13 mouse cellular contexts compared by ENCODE assay signal in genomic region chr3:66405645-66406044, GRCm38 (mm10).
DNase-seq lines count a peak whose midpoint lies in the region.
"Had no signal": no experiment of that assay in that cellular context is flagged by ENCODE, and none has a peak within 500 bp of the region (broad histone marks: within the 10 kb centered on the region; RNA-seq: fewer than 3 reads in every experiment).

No protein-coding gene starts in this region.

- no peaks in the 10 kb centered on the region for H3K9me3 ChIP-seq in limb, embryonic 10.5 days (replicated peaks)
- H3K9me3 ChIP-seq: liver, embryonic 13.5 days; midbrain, embryonic 15.5 days had no signal

- H3K4me3 ChIP-seq in limb, embryonic 10.5 days = no peak overlapping the region
- H3K4me3 ChIP-seq: gastrocnemius, adult 2 months; liver, embryonic 13.5 days; midbrain, embryonic 15.5 days had no signal

- H3K4me1 ChIP-seq in limb, embryonic 10.5 days = peaks cover 61% of the 10 kb centered on the region
- H3K4me1 ChIP-seq: liver, embryonic 13.5 days; midbrain, embryonic 15.5 days had no signal

- peak overlapping the region; percentile 57 for H3K27ac ChIP-seq in limb, embryonic 10.5 days
- H3K27ac ChIP-seq: gastrocnemius, adult 2 months; liver, embryonic 13.5 days; midbrain, embryonic 15.5 days had no signal

- H3K36me3 ChIP-seq in limb, embryonic 10.5 days = no peaks in the 10 kb centered on the region
- H3K36me3 ChIP-seq: liver, embryonic 13.5 days; midbrain, embryonic 15.5 days had no signal

- 84% methylated on average over 4 of the region's 4 CpGs for WGBS in limb, embryonic 10.5 days

- intact Hi-C loops in left cerebral cortex, postnatal 4 days (cut with DNase I) = loop anchor here (10.0 kb wide), 1 partner anchor 859 kb away; no protein-coding TSS in a partner anchor
- intact Hi-C loops in left cerebral cortex, postnatal 25 days (cut with DNase I) = no loop called here
- intact Hi-C loops in heart, postnatal 14 days (cut with DNase I) = no loop called here
- intact Hi-C loops in left cerebral cortex, postnatal 36 days (cut with DNase I) = loop anchor here (10.0 kb wide), 1 partner anchor 789 kb away; no protein-coding TSS in a partner anchor

- DNase-seq in cerebellum, postnatal 14 days = peak; percentile 15 to 36
- DNase-seq in cerebellum, postnatal 36 days = no peak
- DNase-seq in left cerebral cortex, postnatal 4 days = peak; percentile 41
- no peak for DNase-seq in left cerebral cortex, postnatal 25 days (ENCODE audit: low spot score in 2 of 2)
- DNase-seq in limb, embryonic 10.5 days (ENCODE audit: low spot score) = no peak
- peak; percentile 23 for DNase-seq in right cerebral cortex, postnatal 4 days
- no peak for DNase-seq in heart, postnatal 14 days
- no peak for DNase-seq in left cerebral cortex, postnatal 36 days (ENCODE audit: low spot score in 2 of 2)
- DNase-seq: cerebellum, adult 11 months; forebrain, postnatal 0 days; gastrocnemius, adult 2 months; liver, embryonic 13.5 days had no signal

- H3K27me3 ChIP-seq in limb, embryonic 10.5 days (ENCODE audit: low read depth, poor library complexity, severe bottlenecking) = peaks cover 6% of the 10 kb centered on the region; the same call in 1 of the 2 replicates
- H3K27me3 ChIP-seq: midbrain, embryonic 15.5 days had no signal

Comparison
In these comparisons a context has a peak if more than half of its experiments do, and no peak if none do; other contexts are left out.
1. DNase-seq: peak in cerebellum, postnatal 14 days (2 of 2), left cerebral cortex, postnatal 4 days (single experiment) and right cerebral cortex, postnatal 4 days (single experiment); none in cerebellum, postnatal 36 days (0 of 2), left cerebral cortex, postnatal 25 days (0 of 2), limb, embryonic 10.5 days (single experiment), heart, postnatal 14 days (0 of 2) and left cerebral cortex, postnatal 36 days (0 of 2).
2. intact Hi-C loops: an anchor here in left cerebral cortex, postnatal 4 days (10.0 kb wide) and left cerebral cortex, postnatal 36 days (10.0 kb wide); none called in left cerebral cortex, postnatal 25 days and heart, postnatal 14 days.